Mouse (Mus musculus): ENCODE results near the gene Ubr1. TPM values are rescaled to one million over a fixed set of nuclear protein-coding genes. Genes with fewer than 3 reads are reported as not detected.

Ubr1 gene
- total and polyA plus RNA-seq, 2 experiments, result 14.4 to 16.1 TPM

- no peak for DNase-seq (ENCODE audit: extremely low read depth, low read depth, low spot score)
- WGBS, result under 1% methylated on average over 12 of the region's 12 CpGs
- Histone ChIP-seq H3K36me3 (ENCODE audit: control insufficient read depth, insufficient read depth, low read length) (peaks cover 16% of the 10 kb centered on the region), H3K27me3 (ENCODE audit: control insufficient read depth, insufficient read depth, low read length) (no peaks in the 10 kb centered on the region), H3K27ac (replicated peaks; ENCODE audit: insufficient read depth, low read depth, low read length) (no peak overlapping the region), H3K79me2 (ENCODE audit: control insufficient read depth, insufficient read depth, low read length) (no peaks in the 10 kb centered on the region), H3K4me3 (ENCODE audit: insufficient read depth, low read depth, low read length) (peak overlapping the region; percentile 95), H3K4me1 (ENCODE audit: control insufficient read depth, insufficient read depth, low read length) (no peaks in the 10 kb centered on the region; the same call in 1 of the 2 replicates), H3K9ac (ENCODE audit: low read depth, low read length) (peak overlapping the region; percentile 82)
- TF ChIP-seq CTCF (IDR thresholded peaks at IDR 0.05; ENCODE audit: low read depth, low read length), result no peak
- TF ChIP-seq POLR2A (IDR thresholded peaks at IDR 0.05; ENCODE audit: extremely low read depth, insufficient read depth, low read length), result no peak
Measured at GRCm38 (mm10) chr2:121008664-121009007, 38.1 kb upstream of the Ubr1 start.

GRCm38 (mm10) chr2:121007925-121008663 lies 37.6 kb upstream of the Ubr1 start, which contains the start of gene Ccndbp1:
Gene Ccndbp1, plus strand, starts transcription at chr2:121008403.
- TF ChIP-seq POLR2A (IDR thresholded peaks at IDR 0.05; ENCODE audit: extremely low read depth, insufficient read depth, low read length) (peak; percentile 55; the same call in 1 of the 2 replicates), CTCF (IDR thresholded peaks at IDR 0.05; ENCODE audit: low read depth, low read length) (no peak)
- Histone ChIP-seq H3K4me3 (ENCODE audit: insufficient read depth, low read depth, low read length) (peak within 1 kb of the TSS; percentile 95), H3K36me3 (ENCODE audit: control insufficient read depth, insufficient read depth, low read length) (peaks cover 14% of the 10 kb centered on the region; the same call in 1 of the 2 replicates), H3K4me1 (ENCODE audit: control insufficient read depth, insufficient read depth, low read length) (no peaks in the 10 kb centered on the region; the same call in 1 of the 2 replicates), H3K27me3 (ENCODE audit: control insufficient read depth, insufficient read depth, low read length) (no peaks in the 10 kb centered on the region), H3K9ac (ENCODE audit: low read depth, low read length) (peak within 1 kb of the TSS; percentile 82), H3K79me2 (ENCODE audit: control insufficient read depth, insufficient read depth, low read length) (no peaks in the 10 kb centered on the region), H3K27ac (replicated peaks; ENCODE audit: insufficient read depth, low read depth, low read length) (no peak within 1 kb of the TSS)
- under 1% methylated on average over 34 of the region's 34 CpGs for whole genome bisulfite sequencing
- DNase-seq (ENCODE audit: extremely low read depth, low read depth, low spot score), result peak; percentile 86

- TF ChIP-seq POLR2A (IDR thresholded peaks at IDR 0.05; ENCODE audit: extremely low read depth, insufficient read depth, low read length) (no peak), CTCF (IDR thresholded peaks at IDR 0.05; ENCODE audit: low read depth, low read length) (no peak)
- H3K27ac ChIP-seq (replicated peaks; ENCODE audit: insufficient read depth, low read depth, low read length), result no peak overlapping the region
- H3K4me1 ChIP-seq (ENCODE audit: control insufficient read depth, insufficient read depth, low read length), result no peaks in the 10 kb centered on the region; the same call in 1 of the 2 replicates
- H3K27me3 ChIP-seq (ENCODE audit: control insufficient read depth, insufficient read depth, low read length), result no peaks in the 10 kb centered on the region
- WGBS, result 71% methylated on average over 1 of the region's 1 CpGs
- no peak overlapping the region for H3K4me3 ChIP-seq (ENCODE audit: insufficient read depth, low read depth, low read length)
- peaks cover 5% of the 10 kb centered on the region; the same call in 1 of the 2 replicates for H3K36me3 ChIP-seq (ENCODE audit: control insufficient read depth, insufficient read depth, low read length)
- H3K79me2 ChIP-seq (ENCODE audit: control insufficient read depth, insufficient read depth, low read length), result no peaks in the 10 kb centered on the region
- DNase-seq (ENCODE audit: extremely low read depth, low read depth, low spot score), result no peak
- H3K9ac ChIP-seq (ENCODE audit: low read depth, low read length), result no peak overlapping the region
Measured at GRCm38 (mm10) chr2:121006986-121007385, 36.5 kb upstream of the Ubr1 start.

GRCm38 (mm10) chr2:121004018-121004811 lies 33.7 kb upstream of the Ubr1 start:
- Histone ChIP-seq H3K27ac (replicated peaks; ENCODE audit: insufficient read depth, low read depth, low read length) (no peak overlapping the region), H3K27me3 (ENCODE audit: control insufficient read depth, insufficient read depth, low read length) (no peaks in the 10 kb centered on the region), H3K4me3 (ENCODE audit: insufficient read depth, low read depth, low read length) (no peak overlapping the region), H3K36me3 (ENCODE audit: control insufficient read depth, insufficient read depth, low read length) (peaks cover 6% of the 10 kb centered on the region; the same call in 1 of the 2 replicates), H3K79me2 (ENCODE audit: control insufficient read depth, insufficient read depth, low read length) (no peaks in the 10 kb centered on the region), H3K9ac (ENCODE audit: low read depth, low read length) (no peak overlapping the region), H3K4me1 (ENCODE audit: control insufficient read depth, insufficient read depth, low read length) (no peaks in the 10 kb centered on the region; the same call in 1 of the 2 replicates)
- TF ChIP-seq CTCF (IDR thresholded peaks at IDR 0.05; ENCODE audit: low read depth, low read length) (no peak), POLR2A (IDR thresholded peaks at IDR 0.05; ENCODE audit: extremely low read depth, insufficient read depth, low read length) (no peak)
- WGBS, result 91% methylated on average over 7 of the region's 7 CpGs
- no peak for DNase-seq (ENCODE audit: extremely low read depth, low read depth, low spot score)

GRCm38 (mm10) chr2:121003586-121003985 lies 33.1 kb upstream of the Ubr1 start:
- Histone ChIP-seq H3K36me3 (ENCODE audit: control insufficient read depth, insufficient read depth, low read length) (peaks cover 9% of the 10 kb centered on the region; the same call in 1 of the 2 replicates), H3K4me3 (ENCODE audit: insufficient read depth, low read depth, low read length) (no peak overlapping the region), H3K9ac (ENCODE audit: low read depth, low read length) (no peak overlapping the region), H3K79me2 (ENCODE audit: control insufficient read depth, insufficient read depth, low read length) (no peaks in the 10 kb centered on the region), H3K4me1 (ENCODE audit: control insufficient read depth, insufficient read depth, low read length) (no peaks in the 10 kb centered on the region), H3K27me3 (ENCODE audit: control insufficient read depth, insufficient read depth, low read length) (no peaks in the 10 kb centered on the region), H3K27ac (replicated peaks; ENCODE audit: insufficient read depth, low read depth, low read length) (no peak overlapping the region)
- WGBS, result 89% methylated on average over 2 of the region's 2 CpGs
- TF ChIP-seq POLR2A (IDR thresholded peaks at IDR 0.05; ENCODE audit: extremely low read depth, insufficient read depth, low read length) (no peak), CTCF (IDR thresholded peaks at IDR 0.05; ENCODE audit: low read depth, low read length) (no peak)
- peak; percentile 10 for DNase-seq (ENCODE audit: extremely low read depth, low read depth, low spot score)
